Mouse (Mus musculus): Measurements from ENCODE around the gene Hrnr. TPM values are rescaled to one million over a fixed set of nuclear protein-coding genes. Genes with fewer than 3 reads are reported as not detected.
A peak's percentile ranks its signal among the peaks of the same experiment; 100 is the strongest.

The Hrnr gene
- total RNA-seq (2021) = not detected
- long read RNA-seq, experiment 1 = 0 reads
- long read RNA-seq, experiment 2 = 0 reads

DNA sequence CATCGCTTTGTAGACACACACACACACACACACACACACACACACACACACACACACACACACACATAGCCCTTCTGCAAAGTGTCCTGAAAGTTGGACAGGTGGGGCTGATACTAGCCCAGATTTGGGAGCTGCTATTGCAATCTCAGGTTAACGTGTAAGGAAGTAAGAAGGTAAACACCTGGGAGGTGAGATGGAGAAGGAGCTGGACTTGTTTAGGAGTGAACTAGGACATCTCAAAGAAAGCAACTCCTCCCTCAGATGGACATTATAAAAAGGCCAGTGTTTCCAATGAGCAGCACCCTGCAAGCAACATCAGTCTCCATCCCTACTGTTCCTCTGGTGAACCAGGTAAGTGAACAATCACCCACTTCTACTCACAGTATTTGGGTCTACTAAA lies at the start of gene Hrnr:
Hrnr (plus strand) TSS at position 301 of the 400 bp plus-strand sequence.
- intact Hi-C loops (cut with DNase I) = loop anchor here (5.0 kb wide), 2 partner anchors 88 to 173 kb away; no protein-coding TSS in a partner anchor
- no peak for DNase-seq (ENCODE audit: low spot score in 2 of 2)

DNA sequence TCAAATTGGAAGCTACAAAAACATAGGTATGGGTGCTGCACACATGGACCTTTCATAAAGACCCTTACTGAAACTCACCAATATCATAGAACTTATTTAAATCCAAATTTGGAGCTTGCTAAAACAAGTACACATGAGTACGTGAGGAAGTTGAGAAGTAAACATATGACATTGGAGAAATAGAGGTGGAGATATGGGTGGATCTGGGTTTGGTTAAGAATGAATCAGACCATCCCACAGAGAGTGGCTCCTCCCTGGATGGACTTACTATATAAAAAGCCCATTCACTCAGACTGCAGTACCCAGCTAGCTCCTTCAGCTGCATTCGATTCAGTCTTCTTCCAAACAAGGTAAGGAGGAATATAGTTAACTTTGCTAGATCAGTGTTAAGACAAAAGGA lies 46.3 kb upstream of the Hrnr start, which contains the start of gene Flg:
Flg (plus strand) TSS at position 301 of the 400 bp plus-strand sequence.
- intact Hi-C loops (cut with DNase I) = no loop called here

DNA sequence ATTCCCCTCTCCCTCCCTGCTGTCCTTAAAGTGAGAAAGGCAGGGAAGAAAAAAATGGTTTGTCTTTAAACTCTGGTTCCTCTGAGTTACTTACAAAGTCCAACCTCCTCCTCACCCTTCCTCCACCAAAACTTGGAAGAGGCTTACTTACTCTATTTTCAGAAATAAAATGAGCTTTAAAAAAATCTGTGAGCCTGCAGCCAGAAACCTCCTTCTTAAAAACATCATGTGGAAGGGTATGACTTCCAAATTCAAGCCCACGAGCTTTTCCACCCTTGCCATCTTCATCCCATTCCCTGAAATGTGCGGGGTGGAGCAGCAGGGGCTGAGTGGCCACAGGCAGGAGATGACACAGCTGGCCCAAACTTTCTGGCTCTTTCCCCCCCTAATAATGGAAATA lies 22.0 kb upstream of the Hrnr start:
- peak; percentile 12 to 26 for DNase-seq (ENCODE audit: low spot score in 2 of 2)
- intact Hi-C loops (cut with DNase I) = no loop called here

More for the DNA sequence above, 46.3 kb upstream of the Hrnr start, which contains the start of gene Flg:
- DNase-seq (ENCODE audit: low spot score in 2 of 2) = no peak

DNA sequence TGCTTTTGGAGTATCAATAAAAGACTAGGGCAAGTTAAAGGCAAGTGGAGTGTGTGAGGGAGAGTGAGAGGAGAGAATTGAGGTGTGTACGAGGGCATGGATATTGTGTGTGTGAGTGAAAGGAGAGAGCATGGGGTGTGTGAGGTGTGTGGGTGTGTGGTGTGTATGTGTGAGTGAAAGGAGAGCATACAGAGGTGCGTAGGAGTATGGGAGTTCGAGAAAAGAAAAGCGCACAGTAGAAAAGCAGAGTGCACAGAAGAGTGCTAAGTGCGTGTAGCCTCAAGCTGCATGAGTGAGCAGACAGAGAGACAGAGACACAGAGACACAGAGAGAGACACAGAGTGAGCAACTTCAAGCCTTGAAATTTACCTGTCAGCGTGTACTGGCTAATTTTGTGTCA lies 19.7 kb upstream of the Hrnr start:
- no peak for DNase-seq (ENCODE audit: low spot score in 2 of 2)
- intact Hi-C loops (cut with DNase I) = loop anchor here (10.0 kb wide), 1 partner anchor 165 kb away; no protein-coding TSS in a partner anchor

DNA sequence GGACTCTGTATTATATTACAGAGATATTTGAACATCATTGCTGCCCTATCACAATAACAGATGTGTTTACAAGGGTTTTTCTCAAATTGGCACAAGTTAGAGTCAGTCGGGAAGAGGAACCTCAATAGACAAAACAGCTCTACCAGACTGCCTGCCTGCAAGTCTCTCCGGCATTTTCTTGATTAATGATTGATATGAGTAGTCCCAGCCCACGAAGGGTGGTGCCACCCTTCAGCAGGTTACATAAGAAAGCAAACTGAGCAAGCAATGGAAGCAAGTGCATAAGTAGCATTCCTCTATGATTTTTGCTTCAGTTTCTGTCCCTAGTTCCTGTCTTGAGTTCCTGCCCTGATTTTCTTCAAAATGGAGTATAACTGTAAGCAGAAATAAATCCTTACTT lies 17.7 kb upstream of the Hrnr start:
- DNase-seq (ENCODE audit: low spot score in 2 of 2) = no peak
- intact Hi-C loops (cut with DNase I) = loop anchor here (10.0 kb wide), 1 partner anchor 167 kb away; no protein-coding TSS in a partner anchor

DNA sequence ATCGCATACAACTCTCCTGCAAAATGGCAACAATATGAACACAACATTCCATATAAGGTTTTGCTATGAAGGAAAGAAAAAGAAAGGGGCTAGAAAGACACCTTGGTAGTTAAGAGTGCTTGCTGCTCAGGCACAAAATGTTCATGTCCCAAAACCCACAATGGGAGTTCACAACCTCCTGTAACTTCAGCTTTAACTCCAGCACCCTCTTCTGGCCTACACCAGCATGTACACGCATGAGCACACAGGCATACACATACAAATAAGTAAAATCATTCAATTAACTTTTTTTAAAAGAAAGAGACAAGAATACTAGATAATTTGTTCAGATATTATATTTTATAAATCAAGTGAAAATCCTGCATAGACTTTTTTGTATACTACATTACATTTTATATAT lies 13.4 kb upstream of the Hrnr start:
- intact Hi-C loops (cut with DNase I) = loop anchor here (10.0 kb wide), 1 partner anchor 171 kb away; no protein-coding TSS in a partner anchor
- DNase-seq (ENCODE audit: low spot score in 2 of 2) = no peak

DNA sequence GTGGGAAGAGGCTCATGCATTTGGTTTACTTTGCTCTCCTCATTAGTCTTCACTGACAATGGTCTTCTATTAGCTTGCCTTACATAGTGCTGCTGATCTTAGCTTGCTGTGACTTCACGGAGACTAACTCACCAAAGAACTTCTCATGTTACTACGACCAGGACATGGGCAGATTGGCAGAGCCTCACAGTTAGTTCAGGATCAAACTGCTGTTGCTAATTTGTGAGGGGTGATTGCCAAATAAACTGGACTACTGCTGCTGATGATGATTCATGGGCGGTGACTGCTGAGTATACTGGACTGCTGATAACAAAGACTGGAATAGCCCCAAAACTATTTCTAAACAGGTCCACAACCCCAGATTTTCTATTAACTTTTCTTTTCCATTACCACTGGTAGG lies 8.2 kb upstream of the Hrnr start:
- no peak for DNase-seq (ENCODE audit: low spot score in 2 of 2)
- intact Hi-C loops (cut with DNase I) = no loop called here

DNA sequence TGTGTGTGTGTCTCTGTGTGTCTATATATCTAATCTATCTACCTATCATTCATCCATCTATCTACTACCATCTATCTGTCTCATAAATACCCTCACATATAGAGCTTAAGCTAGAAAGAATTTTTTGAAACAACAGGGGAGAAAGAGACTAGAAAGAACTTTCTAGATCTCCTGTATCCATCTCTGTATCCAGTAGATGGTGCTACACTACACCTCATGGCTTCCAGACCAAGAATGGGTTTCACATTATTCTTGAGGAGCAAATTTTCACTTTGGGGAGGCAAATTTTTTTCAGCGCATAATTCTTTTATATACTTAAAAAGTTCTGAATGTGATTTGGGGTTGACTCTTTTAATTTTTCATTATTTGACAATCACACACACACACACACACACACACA lies 5.2 kb upstream of the Hrnr start:
- DNase-seq (ENCODE audit: low spot score in 2 of 2) = peak; percentile 13 to 14
- intact Hi-C loops (cut with DNase I) = loop anchor here (2.0 kb wide), 1 partner anchor 46 kb away; no protein-coding TSS in a partner anchor

DNA sequence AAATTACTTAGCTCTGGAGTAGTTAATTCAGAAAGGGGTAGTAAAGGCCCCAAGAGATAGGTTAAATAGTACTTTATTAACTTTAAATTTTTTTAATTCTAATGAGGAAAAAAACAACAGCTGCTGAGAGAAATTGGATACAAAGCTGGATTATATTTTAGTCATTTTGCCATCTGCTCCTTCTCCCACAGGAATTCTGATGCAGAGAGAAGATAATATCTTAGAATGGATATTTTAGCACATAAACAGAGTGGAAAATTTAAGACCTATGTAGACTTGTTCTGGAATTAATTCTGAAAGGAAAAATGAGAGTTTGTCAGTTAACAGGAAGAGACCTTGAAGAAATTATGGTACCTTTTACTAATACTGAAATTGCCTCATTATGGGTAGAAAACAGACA lies 18.2 kb downstream of the Hrnr start:
- no peak for DNase-seq (ENCODE audit: low spot score in 2 of 2)
- intact Hi-C loops (cut with DNase I) = no loop called here

DNA sequence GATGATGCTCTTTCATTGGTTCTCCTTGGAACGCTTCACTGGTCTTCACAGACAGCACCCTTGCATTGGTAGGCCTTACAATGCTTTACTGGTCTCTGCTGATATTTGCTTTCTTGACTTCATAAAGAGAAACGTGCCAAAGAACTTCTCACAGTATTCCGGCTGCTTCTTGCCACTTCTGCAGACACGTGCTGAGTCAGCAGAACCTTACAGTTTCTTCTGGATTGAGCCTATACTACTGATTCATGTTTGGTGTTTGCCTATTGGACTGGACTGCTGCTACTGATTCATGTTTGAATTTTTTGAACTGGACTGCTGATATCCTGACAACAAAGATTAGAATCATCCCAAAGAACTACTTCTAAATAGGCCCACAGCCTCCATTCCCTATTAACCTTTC lies 20.5 kb downstream of the Hrnr start:
- intact Hi-C loops (cut with DNase I) = no loop called here
- no peak for DNase-seq (ENCODE audit: low spot score in 2 of 2)

DNA sequence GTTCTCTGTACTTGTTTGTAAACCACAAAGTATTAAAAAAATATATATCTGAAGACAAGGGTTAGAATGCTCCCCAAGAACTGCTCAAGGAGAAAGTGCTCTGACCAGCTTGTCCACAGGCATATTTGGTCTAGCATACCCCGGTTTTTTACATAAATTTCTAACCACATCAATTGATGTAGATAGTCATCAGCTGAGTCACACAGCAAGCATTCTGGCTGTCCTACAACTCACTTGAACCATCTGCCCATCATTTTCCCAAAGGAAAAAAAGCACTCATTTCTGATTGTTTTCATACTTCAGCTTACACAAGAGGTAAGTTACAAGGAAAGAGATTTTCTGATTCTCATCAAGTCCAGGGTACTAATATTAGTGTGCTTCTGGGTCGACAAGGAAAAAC lies 27.3 kb downstream of the Hrnr start:
- DNase-seq (ENCODE audit: low spot score in 2 of 2) = no peak

DNA sequence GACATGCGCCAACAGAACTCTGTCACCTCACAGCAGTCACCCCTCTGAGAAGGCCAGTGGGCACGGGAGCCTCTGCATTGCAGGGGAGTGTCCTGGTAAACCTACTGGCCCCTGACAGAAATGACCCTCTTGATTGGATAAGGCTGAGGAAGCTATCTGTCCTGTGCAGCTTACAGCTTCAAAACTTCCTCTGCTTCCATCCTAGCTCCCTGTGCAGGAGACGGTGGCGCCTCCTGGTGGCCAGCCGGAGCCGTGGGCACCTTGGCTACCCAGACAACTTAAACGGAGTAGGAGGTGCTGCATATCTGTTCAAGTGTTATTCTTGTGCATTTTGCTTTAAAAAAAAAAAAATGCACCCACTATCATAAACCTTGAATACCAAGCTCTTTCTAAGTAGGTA lies 40.5 kb downstream of the Hrnr start:
- peak; percentile 52 to 68 for DNase-seq (ENCODE audit: low spot score in 2 of 2)
- intact Hi-C loops (cut with DNase I) = loop anchor here (2.0 to 5.0 kb wide), 3 partner anchors 45 to 248 kb away; no protein-coding TSS in a partner anchor

More for the DNA sequence above, 27.3 kb downstream of the Hrnr start:
- intact Hi-C loops (cut with DNase I) = no loop called here

DNA sequence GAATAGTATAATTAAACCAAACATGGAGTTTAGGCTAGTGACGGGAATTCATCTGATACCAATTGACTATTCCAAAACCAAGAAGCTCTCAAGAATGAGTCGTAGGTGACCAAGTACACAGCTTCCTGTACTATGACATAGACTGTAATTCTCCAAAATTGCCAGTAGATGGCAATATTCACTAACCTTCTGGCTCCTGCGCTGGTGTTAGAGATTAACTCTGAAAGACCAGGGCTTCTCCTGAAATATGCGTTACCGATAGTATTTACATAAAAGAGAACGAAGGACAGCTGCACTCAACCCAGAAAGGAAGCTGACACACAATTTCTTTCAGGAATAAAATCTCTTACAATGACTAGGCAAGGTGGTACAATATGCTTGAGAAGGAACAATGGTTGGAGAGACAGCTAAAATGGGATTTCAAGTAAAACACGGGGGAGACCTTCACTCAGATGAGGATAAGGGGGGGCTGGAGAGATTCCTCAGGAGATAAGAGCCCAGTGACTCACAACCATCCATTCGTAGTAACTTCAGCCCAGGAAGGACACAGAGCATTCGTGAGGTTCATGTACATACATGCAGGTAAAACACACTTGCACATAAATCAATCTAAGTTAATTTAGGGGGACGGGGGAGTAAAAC lies 42.5 kb downstream of the Hrnr start:
- intact Hi-C loops (cut with DNase I) = loop anchor here (1.0 to 5.0 kb wide), 5 partner anchors 45 to 250 kb away; no protein-coding TSS in a partner anchor
- peak; percentile 19 to 46 for DNase-seq (ENCODE audit: low spot score in 2 of 2)

DNA sequence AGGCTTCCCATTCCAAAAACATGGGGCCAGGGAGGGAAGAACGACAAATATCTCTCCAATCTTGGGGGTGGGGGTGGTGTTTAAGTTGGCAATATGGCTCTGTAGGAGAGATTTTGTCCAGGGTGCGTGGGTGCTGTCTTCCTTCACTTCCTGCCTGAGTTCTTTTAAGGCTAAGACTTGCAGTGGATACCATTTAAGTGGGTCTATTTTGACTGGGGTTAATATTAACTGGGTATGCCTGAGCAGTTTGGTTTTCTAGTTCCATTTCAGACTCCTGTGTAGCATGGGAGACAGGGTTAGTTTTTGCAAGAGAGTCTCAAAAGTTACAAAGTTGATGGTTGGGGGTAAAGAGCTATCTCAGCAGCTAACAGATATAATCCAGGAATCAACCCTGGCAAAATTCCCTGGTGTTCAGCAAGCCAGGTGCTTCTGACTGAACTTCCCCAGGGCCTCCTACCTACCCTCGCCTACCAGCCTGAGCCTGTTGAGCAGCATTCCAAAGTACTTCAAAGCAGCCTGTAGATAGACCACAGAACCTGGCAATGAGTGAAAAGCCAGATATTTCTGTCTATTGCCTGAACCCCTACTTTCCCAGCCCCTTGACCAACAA lies 47.5 kb downstream of the Hrnr start:
- DNase-seq (ENCODE audit: low spot score in 2 of 2) = no peak
- intact Hi-C loops (cut with DNase I) = no loop called here

DNA sequence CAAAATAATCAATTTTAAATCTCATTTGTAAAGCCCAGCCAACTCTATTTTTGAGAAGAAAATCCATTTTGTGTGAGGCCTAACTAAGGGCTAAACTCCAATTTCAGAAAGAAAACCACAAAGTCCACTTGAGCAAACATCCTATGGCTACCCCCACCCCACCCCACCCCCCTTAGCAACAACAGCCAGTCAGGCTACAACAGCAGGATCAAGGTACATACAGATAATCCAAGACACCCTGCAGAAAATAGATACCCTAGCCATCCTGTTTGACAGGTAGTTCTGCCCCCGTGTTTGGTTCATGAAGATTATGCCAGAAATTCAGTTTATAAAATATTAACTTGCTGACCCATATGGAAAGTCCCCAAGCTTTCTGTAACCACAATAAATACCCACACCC lies 48.6 kb downstream of the Hrnr start:
- DNase-seq (ENCODE audit: low spot score in 2 of 2) = no peak
- intact Hi-C loops (cut with DNase I) = no loop called here

DNA sequence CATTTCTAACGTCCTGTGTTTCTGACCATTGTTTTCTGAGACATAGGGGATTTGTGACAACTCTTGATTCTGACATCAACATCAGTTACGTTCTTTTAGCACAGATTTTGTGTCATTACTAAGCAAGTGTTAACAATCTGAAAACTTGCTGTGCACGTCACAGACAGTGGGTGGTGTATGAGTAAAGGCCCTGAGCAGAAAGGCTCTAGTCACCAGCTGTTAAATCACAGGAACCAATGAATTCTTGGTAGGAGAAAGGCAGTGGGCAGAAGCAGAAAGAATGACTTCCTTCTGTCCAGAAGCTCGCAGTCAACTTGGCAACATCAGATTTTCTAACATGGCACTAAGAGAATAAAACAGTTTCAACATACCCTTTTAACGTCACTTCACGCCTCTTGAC lies 53.9 kb downstream of the Hrnr start:
- peak in 1 of 2 experiments; percentile 3 for DNase-seq (ENCODE audit: low spot score in 2 of 2)
- intact Hi-C loops (cut with DNase I) = no loop called here

DNA sequence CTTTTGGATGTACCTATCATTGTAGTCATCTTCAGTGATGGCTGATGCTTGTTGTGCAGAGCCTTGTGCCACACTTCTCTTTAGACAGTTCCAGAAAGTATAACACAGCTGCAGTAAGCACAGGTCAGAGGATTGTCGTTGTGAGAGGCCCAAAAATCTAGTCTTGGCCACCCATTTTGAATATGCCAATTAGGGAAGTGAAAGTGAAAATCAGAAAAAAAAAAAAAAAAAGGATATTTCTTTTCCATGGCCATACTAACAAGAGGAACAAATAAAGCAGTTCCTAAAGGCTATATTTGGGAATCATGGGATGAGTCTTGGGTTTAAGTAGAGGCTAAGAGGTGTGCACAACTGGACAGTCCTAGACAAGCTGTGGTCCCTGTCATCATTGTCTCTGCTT lies 55.6 kb downstream of the Hrnr start:
- DNase-seq (ENCODE audit: low spot score in 2 of 2) = no peak
- intact Hi-C loops (cut with DNase I) = no loop called here

DNA sequence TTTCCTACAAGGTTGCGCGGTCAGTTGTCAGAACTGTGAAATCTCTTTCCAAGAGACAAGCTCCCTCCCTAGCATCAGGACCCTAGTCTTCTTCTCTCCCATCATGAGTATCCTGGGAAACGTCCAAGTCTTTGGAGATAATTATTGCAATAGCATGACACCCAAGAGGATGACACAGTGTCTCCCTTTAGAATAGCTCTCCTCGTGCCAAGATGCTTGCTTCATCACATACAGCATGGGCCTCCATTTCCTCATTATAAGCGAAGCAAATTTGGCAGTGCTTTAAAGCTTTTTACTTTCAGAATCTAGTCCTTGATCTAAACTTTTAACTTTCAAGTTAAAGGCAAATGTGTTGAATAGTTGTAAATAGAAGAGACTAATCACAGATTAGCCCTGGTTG lies 56.1 kb downstream of the Hrnr start:
- intact Hi-C loops (cut with DNase I) = no loop called here
- DNase-seq (ENCODE audit: low spot score in 2 of 2) = no peak

DNA sequence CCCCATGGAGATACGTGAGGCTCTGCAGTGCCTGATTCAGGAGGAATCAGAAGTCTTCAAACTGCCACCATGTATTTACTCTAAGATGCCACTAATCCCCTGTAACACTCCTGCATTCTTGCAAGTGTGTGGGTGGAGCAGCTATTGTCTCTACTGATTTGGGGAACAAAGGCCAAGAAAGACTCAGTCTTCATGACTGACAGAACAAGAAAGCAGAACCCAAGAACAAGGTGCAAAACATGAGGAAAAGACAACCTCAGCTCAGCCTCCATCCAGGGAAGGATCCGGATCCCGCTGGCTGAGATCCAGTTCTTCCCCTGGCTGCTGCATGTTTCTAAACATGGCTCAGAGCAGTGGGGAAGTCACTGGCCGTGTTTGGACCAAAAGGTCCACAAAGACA lies 58.6 kb downstream of the Hrnr start:
- DNase-seq (ENCODE audit: low spot score in 2 of 2) = no peak
- intact Hi-C loops (cut with DNase I) = no loop called here

All from left cerebral cortex, postnatal 14 days (tissue).